Mouse (Mus musculus) Patski (cell line): ENCODE results near the gene Cdc25a. TPM values are rescaled to one million over a fixed set of nuclear protein-coding genes. Genes with fewer than 3 reads are reported as not detected.

Experiments
- ATAC-seq: fragments of 100-300 bp; one replicate; pipeline ENCODE4 v1.8.0; 2021
- CTCF ChIA-PET: fragments of 350-600 bp; sonication (Branson Sonifier 250); formaldehyde crosslinking; loops from one replicate; lab custom pipeline; 2022; ENCODE audit warnings: inconsistent platforms; lab: Charles Lee
- POLR2A ChIA-PET: fragments of 350-600 bp; sonication (Branson Sonifier 250); formaldehyde crosslinking; loops from one replicate; lab custom pipeline; 2022; ENCODE audit warnings: antibody characterized with exemption, inconsistent platforms; lab: Charles Lee
- DNase-seq: peaks from one replicate; pipeline ENCODE4 v3.0.0-alpha.2; 2011; ENCODE audit warnings: low read depth, low spot score
- H3K27me3 ChIP-seq: fragments of 371-371 bp; one replicate; pipeline ENCODE4 v1.5.1; 2021
- CTCF ChIP-seq: fragments of 100-300 bp; IDR thresholded peaks from one replicate; pipeline ENCODE4 v1.5.1; 2021
- in situ Hi-C: fragments of 300-500 bp; cut with MboI; formaldehyde crosslinking; loops from 3 replicates; pipeline ENCODE4 v1.11.1; 2018; ENCODE audit warnings: low pct_unique_long_range_greater_than_20kb, mixed read lengths
- polyA plus RNA-seq: library from polyadenylated mRNA; unstranded; gene quantifications from one replicate; pipeline ENCODE4 v1.2.3, GENCODE M21; 2021

Cdc25a gene
- polyA plus RNA-seq, 1 experiment from 2014 or later, result 16.3 TPM

DNA sequence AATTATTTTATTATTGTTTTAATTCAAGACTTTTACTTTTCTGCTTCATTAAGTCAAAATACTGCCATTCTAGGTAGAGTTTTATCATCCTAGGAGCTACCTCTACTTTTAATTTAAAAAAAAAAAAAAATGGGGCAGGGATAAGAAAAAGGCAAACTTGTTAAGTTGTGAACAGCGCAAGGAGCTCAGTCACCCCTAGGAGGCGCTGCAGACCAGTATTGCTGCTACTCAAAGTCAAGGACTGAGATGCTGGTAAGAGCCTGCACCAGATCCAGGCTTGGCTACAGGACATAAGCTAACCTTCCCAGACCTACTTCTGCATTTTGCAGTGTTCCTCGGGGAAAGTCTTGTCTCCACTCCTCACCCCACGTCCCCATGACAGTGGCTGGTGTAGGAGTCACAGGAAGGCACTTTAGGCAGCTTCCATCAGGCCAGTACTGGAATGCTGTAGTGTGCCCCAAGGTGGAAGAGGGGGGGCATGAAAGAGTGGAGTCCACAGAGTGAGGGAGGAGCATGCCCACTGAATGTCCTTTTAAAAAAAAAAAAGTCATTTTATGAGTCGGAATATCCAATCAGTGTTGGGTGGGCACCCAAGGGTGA is 17.4 kb downstream of the Cdc25a start:
- in situ Hi-C loops, result loop anchor here (5.0 kb wide), 1 partner anchor 180 kb away; no protein-coding TSS in a partner anchor
- H3K27me3 ChIP-seq, result no peaks in the 10 kb centered on the region
- TF ChIP-seq CTCF, result peak; percentile 95
- POLR2A ChIA-PET, result interaction anchor here (0.5 to 1.1 kb wide), 2 partner anchors 183 to 191 kb away, joined by 3 read pairs; no protein-coding TSS in a partner anchor
- ATAC-seq (no peak), DNase-seq (no peak)
- CTCF ChIA-PET, result interaction anchor here (0.6 to 2.9 kb wide), 25 partner anchors 9 to 404 kb away, joined by 3 to 11 read pairs (median 4); no protein-coding TSS in a partner anchor

GRCm38 (mm10) chr9:109894413-109895090 is 19.2 kb downstream of the Cdc25a start:
- peak; percentile 83 for TF ChIP-seq CTCF
- CTCF ChIA-PET, result interaction anchor here (1.1 to 2.9 kb wide), 16 partner anchors 10 to 187 kb away, joined by 3 to 9 read pairs (median 5); no protein-coding TSS in a partner anchor
- in situ Hi-C loops, result loop anchor here (5.0 kb wide), 3 partner anchors 43 to 178 kb away; no protein-coding TSS in a partner anchor
- no peaks in the 10 kb centered on the region for H3K27me3 ChIP-seq
- DNase-seq (no peak), ATAC-seq (peak; percentile 88)
- POLR2A ChIA-PET, result interaction anchor here (0.7 kb wide), 1 partner anchor 17 kb away, joined by 3 read pairs; no protein-coding TSS in a partner anchor

GRCm38 (mm10) chr9:109895593-109895992 is 20.2 kb downstream of the Cdc25a start:
- CTCF ChIA-PET, result interaction anchor here (1.1 to 2.1 kb wide), 13 partner anchors 12 to 181 kb away, joined by 3 to 8 read pairs (median 5); no protein-coding TSS in a partner anchor
- peak; percentile 72 for ATAC-seq
- no peak for TF ChIP-seq CTCF
- POLR2A ChIA-PET, result interaction anchor here (1.0 kb wide), 1 partner anchor 9 kb away, joined by 4 read pairs; no protein-coding TSS in a partner anchor
- peak; percentile 70 for DNase-seq
- H3K27me3 ChIP-seq, result no peaks in the 10 kb centered on the region
- in situ Hi-C loops, result loop anchor here (5.0 kb wide), 2 partner anchors 42 to 87 kb away; no protein-coding TSS in a partner anchor

GRCm38 (mm10) chr9:109896253-109897150 is 21.1 kb downstream of the Cdc25a start:
- POLR2A ChIA-PET, result interaction anchor here (0.8 to 1.0 kb wide), 2 partner anchors 8 to 26 kb away, joined by 3 to 4 read pairs; no protein-coding TSS in a partner anchor
- CTCF ChIA-PET, result interaction anchor here (1.0 to 2.1 kb wide), 8 partner anchors 9 to 180 kb away, joined by 3 to 8 read pairs (median 5); no protein-coding TSS in a partner anchor
- TF ChIP-seq CTCF, result no peak
- ATAC-seq, result no peak
- no peaks in the 10 kb centered on the region for H3K27me3 ChIP-seq
- in situ Hi-C loops, result loop anchor here (5.0 kb wide), 2 partner anchors 41 to 86 kb away; no protein-coding TSS in a partner anchor
- no peak for DNase-seq

DNA sequence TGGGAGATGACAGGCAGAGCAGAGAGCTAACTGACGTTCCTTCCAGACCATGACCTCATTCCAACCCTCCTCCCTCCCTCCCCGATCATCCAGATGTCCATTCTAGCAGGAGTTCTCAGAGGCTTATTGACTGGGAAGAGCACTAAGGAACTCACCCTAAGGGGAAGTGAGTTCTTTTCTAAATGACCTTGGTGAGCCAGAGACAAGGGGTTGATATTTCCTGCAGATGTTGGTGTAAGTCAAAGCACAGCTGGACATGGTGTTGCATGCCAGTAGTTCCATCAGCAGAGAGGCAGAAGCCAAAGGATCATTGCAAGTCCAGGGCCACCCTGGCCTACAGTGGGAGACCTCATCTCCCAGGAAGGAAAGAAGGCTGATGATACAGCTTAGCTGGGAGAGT is 22.6 kb downstream of the Cdc25a start:
- ChIA-PET POLR2A (no interaction called here), CTCF (no interaction called here)
- ATAC-seq (no peak), DNase-seq (no peak)
- in situ Hi-C loops, result loop anchor here (5.0 kb wide), 2 partner anchors 39 to 84 kb away; no protein-coding TSS in a partner anchor
- TF ChIP-seq CTCF, result no peak
- no peaks in the 10 kb centered on the region for H3K27me3 ChIP-seq

DNA sequence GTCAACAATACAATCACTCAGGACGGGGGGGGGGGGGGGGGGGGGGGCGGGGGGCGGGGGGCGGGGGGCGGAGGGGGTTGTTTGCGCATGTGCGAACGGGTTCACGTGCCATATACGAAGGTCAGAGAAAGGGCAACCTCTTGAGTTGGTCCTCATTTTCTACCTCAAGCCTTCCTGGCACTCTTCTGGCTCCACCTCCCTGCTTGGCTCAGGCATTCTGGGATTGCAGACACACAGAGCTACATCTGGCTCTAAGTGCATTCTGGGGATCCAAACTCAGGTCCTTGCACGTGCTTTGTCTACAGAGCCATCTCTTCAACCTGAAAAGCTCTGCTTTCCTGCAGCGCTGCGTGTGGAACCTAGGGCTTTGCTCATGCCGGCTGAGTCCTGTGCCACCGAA is 24.0 kb downstream of the Cdc25a start:
- POLR2A ChIA-PET, result no interaction called here
- ATAC-seq, result no peak

DNA sequence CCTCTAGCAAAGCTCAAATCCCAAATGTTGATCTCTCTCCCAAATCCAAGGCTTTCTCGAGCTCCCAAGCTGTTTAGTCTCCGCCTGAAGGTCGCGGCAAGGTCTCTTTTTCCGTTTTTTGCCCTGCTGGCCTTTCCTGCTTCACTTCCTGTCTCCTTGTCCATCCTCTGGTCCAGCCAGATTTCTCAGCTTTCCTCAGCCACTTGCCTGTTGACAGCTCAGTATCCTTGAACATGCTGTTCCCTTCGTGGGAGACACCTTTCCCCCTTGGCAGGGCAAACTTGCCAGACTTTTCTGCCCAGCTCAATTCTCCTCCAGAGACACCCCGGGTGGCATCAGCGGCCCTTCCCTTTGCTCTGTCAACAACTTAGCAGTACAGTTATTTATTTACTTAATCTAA is 24.4 kb downstream of the Cdc25a start:
- ChIA-PET POLR2A (no interaction called here), CTCF (interaction anchor here (0.9 kb wide), 1 partner anchor 33 kb away, joined by 3 read pairs; no protein-coding TSS in a partner anchor)
- no peak for TF ChIP-seq CTCF
- DNase-seq (no peak), ATAC-seq (no peak)
- H3K27me3 ChIP-seq, result no peaks in the 10 kb centered on the region
- in situ Hi-C loops, result loop anchor here (5.0 kb wide), 2 partner anchors 38 to 83 kb away; no protein-coding TSS in a partner anchor

More for the DNA sequence above, 24.0 kb downstream of the Cdc25a start:
- in situ Hi-C loops, result loop anchor here (5.0 kb wide), 2 partner anchors 38 to 83 kb away; no protein-coding TSS in a partner anchor
- DNase-seq, result no peak
- no peak for TF ChIP-seq CTCF
- H3K27me3 ChIP-seq, result no peaks in the 10 kb centered on the region
- CTCF ChIA-PET, result interaction anchor here (0.9 kb wide), 1 partner anchor 34 kb away, joined by 3 read pairs; no protein-coding TSS in a partner anchor

GRCm38 (mm10) chr9:109900604-109901003 is 25.2 kb downstream of the Cdc25a start:
- no peak for TF ChIP-seq CTCF

GRCm38 (mm10) chr9:109902246-109902645 is 26.9 kb downstream of the Cdc25a start:
- ChIA-PET CTCF (interaction anchor here (0.7 to 2.1 kb wide), 3 partner anchors 10 to 17 kb away, joined by 3 to 7 read pairs (median 3); no protein-coding TSS in a partner anchor), POLR2A (no interaction called here)
- no peak for ATAC-seq
- no peak for DNase-seq
- no peaks in the 10 kb centered on the region for H3K27me3 ChIP-seq
- in situ Hi-C loops, result no loop called here
- TF ChIP-seq CTCF, result no peak

More at GRCm38 (mm10) chr9:109900604-109901003, 25.2 kb downstream of the Cdc25a start:
- ChIA-PET POLR2A (no interaction called here), CTCF (no interaction called here)
- no peak for DNase-seq
- H3K27me3 ChIP-seq, result no peaks in the 10 kb centered on the region
- ATAC-seq, result no peak
- in situ Hi-C loops, result no loop called here
